Mouse (Mus musculus) embryonic fibroblast, embryonic 13.5 days (primary cell): ENCODE measurements around the gene Cacna2d1.

Experiments used
- CTCF ChIP-seq: IDR thresholded peaks from 2 replicates; pipeline ENCODE4 v1.5.1; 2011; ENCODE audit warnings: mild to moderate bottlenecking, control low read depth, low read length, moderate library complexity, borderline replicate concordance; ENCODE audit not compliant: insufficient read depth
- POLR2A ChIP-seq: IDR thresholded peaks from 2 replicates; pipeline ENCODE4 v1.6.1; 2011; ENCODE audit warnings: low read depth, mild to moderate bottlenecking, control low read depth, low read length, moderate library complexity

DNA sequence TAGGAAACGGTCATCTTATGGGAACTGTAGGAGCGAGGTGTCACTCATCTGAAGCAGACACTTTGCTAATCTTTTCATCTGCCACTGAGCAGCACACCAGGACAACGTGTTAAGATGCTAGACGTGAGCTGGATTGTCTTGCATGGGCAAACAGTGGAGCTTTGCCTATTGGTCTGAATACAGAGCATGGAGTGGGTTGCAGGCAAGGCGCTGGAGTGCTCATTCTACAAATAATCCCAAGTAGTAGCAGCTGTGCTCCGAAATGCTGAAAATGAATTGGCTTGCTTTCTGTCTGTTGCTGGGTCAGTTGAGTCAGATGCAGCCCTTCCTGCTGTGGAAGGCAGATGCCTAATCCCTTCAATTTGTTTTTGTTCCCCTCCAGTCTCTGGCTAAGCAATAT lies 330.9 kb downstream of the Cacna2d1 start:
- TF ChIP-seq CTCF (no peak), POLR2A (no peak)
